Mouse (Mus musculus): ENCODE data around the gene Tnfrsf25. TPM values are rescaled to one million over a fixed set of nuclear protein-coding genes. Genes with fewer than 3 reads are reported as not detected.

The Tnfrsf25 gene
- polyA plus RNA-seq, 1 experiment from 2014 or later = 1.2 TPM

GRCm38 (mm10) chr4:152083611-152084220, 32.0 kb upstream of the Tnfrsf25 start:
- H3K27me3 ChIP-seq (replicated peaks; ENCODE audit: control insufficient read depth, insufficient read depth, low read length) = no peaks in the 10 kb centered on the region

GRCm38 (mm10) chr4:152084616-152085015, 31.1 kb upstream of the Tnfrsf25 start:
- H3K36me3 ChIP-seq (ENCODE audit: control insufficient read depth, insufficient read depth) = no peaks in the 10 kb centered on the region
- 84% methylated on average over 7 of the region's 7 CpGs for WGBS
- H3K4me3 ChIP-seq (ENCODE audit: low read depth, low read length) = no peak overlapping the region
- ATAC-seq = no peak
- no peak overlapping the region for H3K4me2 ChIP-seq (replicated peaks; ENCODE audit: low read depth)
- H3K9me3 ChIP-seq (ENCODE audit: control insufficient read depth) = no peaks in the 10 kb centered on the region
- no peak for TF ChIP-seq CTCF (IDR thresholded peaks at IDR 0.05; ENCODE audit: low read depth)
- no peak overlapping the region for H3K9ac ChIP-seq (ENCODE audit: low read depth, low read length)
- H3K27ac ChIP-seq (ENCODE audit: low read depth, low read length) = no peak overlapping the region
- H3K27me3 ChIP-seq (replicated peaks; ENCODE audit: control insufficient read depth, insufficient read depth, low read length) = no peaks in the 10 kb centered on the region
- H3K4me1 ChIP-seq (replicated peaks; ENCODE audit: control insufficient read depth, insufficient read depth, low read length) = peaks cover 7% of the 10 kb centered on the region; the same call in 1 of the 2 replicates

More at GRCm38 (mm10) chr4:152083611-152084220, 32.0 kb upstream of the Tnfrsf25 start:
- no peaks in the 10 kb centered on the region for H3K9me3 ChIP-seq (ENCODE audit: control insufficient read depth)
- no peaks in the 10 kb centered on the region for H3K36me3 ChIP-seq (ENCODE audit: control insufficient read depth, insufficient read depth)
- H3K4me3 ChIP-seq (ENCODE audit: low read depth, low read length) = no peak overlapping the region
- H3K9ac ChIP-seq (ENCODE audit: low read depth, low read length) = no peak overlapping the region
- no peak for ATAC-seq
- TF ChIP-seq CTCF (IDR thresholded peaks at IDR 0.05; ENCODE audit: low read depth) = no peak
- 69% methylated on average over 7 of the region's 7 CpGs for WGBS
- no peak overlapping the region for H3K27ac ChIP-seq (ENCODE audit: low read depth, low read length)
- peaks cover 7% of the 10 kb centered on the region; the same call in 1 of the 2 replicates for H3K4me1 ChIP-seq (replicated peaks; ENCODE audit: control insufficient read depth, insufficient read depth, low read length)
- no peak overlapping the region for H3K4me2 ChIP-seq (replicated peaks; ENCODE audit: low read depth)

DNA sequence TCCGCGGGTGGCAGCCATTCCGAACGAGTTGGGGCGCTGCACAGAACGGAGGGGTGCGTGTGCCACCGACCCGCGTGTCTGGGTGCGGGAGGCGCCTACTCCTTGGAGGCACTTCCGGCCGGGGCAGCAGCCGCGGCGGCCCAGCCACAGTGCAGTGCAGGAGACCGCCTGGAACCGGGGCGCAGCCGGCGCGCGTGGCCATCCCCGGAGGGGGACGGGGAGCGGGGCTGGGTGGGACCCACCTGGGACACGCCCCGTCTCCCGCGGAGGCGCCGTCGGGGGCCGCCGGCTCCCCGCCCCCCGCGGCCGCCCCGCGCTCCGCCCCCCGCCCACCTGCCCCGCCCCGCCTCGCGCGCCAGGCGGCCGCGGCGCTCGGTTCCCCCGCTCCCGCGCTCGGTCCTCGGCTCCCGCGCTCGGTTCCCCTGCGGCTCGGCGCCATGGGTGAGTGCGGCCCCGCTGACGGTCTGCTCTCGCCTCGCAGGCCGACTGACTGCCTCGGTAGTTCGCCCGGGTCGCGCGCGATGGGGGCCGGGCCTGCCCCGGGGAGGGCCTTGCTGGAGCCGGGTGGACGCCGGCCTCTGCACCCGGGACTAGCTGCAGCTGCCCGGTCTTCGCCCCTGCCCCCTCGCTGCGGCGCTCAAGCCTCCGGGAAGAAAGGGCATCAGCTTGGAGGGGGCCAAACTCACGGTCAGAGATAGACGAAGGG, 29.1 kb upstream of the Tnfrsf25 start:
- Histone ChIP-seq H3K36me3 (ENCODE audit: control insufficient read depth, insufficient read depth) (no peaks in the 10 kb centered on the region), H3K27ac (ENCODE audit: low read depth, low read length) (peak overlapping the region; percentile 77), H3K9me3 (ENCODE audit: control insufficient read depth) (no peaks in the 10 kb centered on the region), H3K4me3 (ENCODE audit: low read depth, low read length) (peak overlapping the region; percentile 60), H3K9ac (ENCODE audit: low read depth, low read length) (peak overlapping the region; percentile 70), H3K4me2 (replicated peaks; ENCODE audit: low read depth) (peak overlapping the region; percentile 84), H3K4me1 (replicated peaks; ENCODE audit: control insufficient read depth, insufficient read depth, low read length) (peaks cover 7% of the 10 kb centered on the region; the same call in 1 of the 2 replicates), H3K27me3 (replicated peaks; ENCODE audit: control insufficient read depth, insufficient read depth, low read length) (no peaks in the 10 kb centered on the region)
- ATAC-seq = peak; percentile 72
- TF ChIP-seq CTCF (IDR thresholded peaks at IDR 0.05; ENCODE audit: low read depth) = no peak
- under 1% methylated on average over 55 of the region's 92 CpGs for WGBS

DNA sequence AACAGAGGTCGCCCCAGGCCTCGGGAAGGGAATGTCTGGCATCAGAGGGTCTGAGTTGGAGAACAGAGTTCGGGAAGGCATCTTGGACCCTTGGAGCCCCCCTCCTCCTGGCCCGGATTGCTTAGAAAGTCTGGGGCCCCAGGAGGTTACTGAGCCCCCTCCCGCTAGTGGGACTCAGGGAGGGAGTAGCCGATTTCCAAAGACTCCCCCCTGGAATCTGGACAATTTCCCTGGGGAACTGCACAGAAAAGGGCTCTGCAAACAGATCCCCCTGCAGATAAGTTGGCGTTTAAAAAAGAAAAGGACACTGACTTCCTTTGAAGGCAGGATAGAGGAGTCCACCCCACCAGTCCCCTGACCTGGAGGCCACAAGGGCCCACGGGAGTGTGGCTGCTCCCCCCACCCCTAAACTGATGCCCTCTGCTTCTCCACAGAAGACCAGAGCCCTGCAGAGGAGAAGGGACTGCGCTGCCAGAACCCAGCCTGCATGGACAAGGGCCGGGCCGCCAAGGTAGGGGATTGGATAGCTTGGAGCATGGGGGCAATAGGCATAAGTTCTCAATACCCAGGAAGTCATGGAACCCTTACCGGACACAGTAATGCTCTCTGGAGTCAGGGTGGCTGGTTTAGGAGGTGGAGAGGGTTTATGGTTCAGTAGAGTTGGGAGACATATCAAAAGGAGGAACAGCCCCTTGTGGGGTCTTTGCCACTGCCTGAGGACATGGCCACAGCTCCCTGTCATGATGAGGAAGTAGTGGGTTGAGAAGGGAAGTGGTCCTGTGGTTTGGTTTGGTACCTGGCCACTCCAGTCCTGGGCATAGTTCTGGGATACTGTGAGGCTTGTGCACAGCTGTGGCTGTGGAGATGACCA, 28.3 kb upstream of the Tnfrsf25 start:
- no peak for TF ChIP-seq CTCF (IDR thresholded peaks at IDR 0.05; ENCODE audit: low read depth)
- no peak for ATAC-seq
- Histone ChIP-seq H3K4me3 (ENCODE audit: low read depth, low read length) (peak overlapping the region; percentile 60), H3K27me3 (replicated peaks; ENCODE audit: control insufficient read depth, insufficient read depth, low read length) (no peaks in the 10 kb centered on the region), H3K27ac (ENCODE audit: low read depth, low read length) (peak overlapping the region; percentile 77), H3K9me3 (ENCODE audit: control insufficient read depth) (no peaks in the 10 kb centered on the region), H3K36me3 (ENCODE audit: control insufficient read depth, insufficient read depth) (no peaks in the 10 kb centered on the region), H3K4me2 (replicated peaks; ENCODE audit: low read depth) (peak overlapping the region; percentile 84), H3K4me1 (replicated peaks; ENCODE audit: control insufficient read depth, insufficient read depth, low read length) (peaks cover 7% of the 10 kb centered on the region; the same call in 1 of the 2 replicates), H3K9ac (ENCODE audit: low read depth, low read length) (peak overlapping the region; percentile 70)
- whole genome bisulfite sequencing = 9% methylated on average over 12 of the region's 12 CpGs

DNA sequence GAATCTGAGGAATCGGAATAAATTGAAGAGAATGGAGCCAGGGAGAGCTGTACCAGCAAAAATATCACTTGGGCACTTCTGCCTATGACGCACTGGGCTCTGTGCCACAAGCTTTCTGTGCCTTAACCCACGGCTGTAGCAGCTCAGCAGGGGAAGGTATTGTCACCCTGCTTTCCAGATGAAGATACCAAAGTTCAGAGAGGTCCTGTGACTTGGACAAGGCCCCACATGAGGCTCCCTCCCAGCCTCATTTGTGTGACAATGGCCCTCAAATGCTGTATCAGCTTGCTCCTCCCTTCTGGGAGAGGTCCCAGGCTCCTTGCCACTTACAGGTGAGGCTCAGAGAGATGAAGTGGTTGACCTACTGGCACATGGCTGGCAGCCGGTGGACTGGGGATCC, 27.6 kb upstream of the Tnfrsf25 start:
- Histone ChIP-seq H3K4me3 (ENCODE audit: low read depth, low read length) (peak overlapping the region; percentile 60; the same call in 1 of the 2 replicates), H3K36me3 (ENCODE audit: control insufficient read depth, insufficient read depth) (no peaks in the 10 kb centered on the region), H3K9me3 (ENCODE audit: control insufficient read depth) (no peaks in the 10 kb centered on the region), H3K4me2 (replicated peaks; ENCODE audit: low read depth) (peak overlapping the region; percentile 84), H3K4me1 (replicated peaks; ENCODE audit: control insufficient read depth, insufficient read depth, low read length) (peaks cover 7% of the 10 kb centered on the region), H3K27me3 (replicated peaks; ENCODE audit: control insufficient read depth, insufficient read depth, low read length) (no peaks in the 10 kb centered on the region), H3K9ac (ENCODE audit: low read depth, low read length) (0 out of 2 replicates have a peak overlapping the region, but pooled peaks have one; percentile 11), H3K27ac (ENCODE audit: low read depth, low read length) (peak overlapping the region; percentile 77)
- peak; percentile 26 for ATAC-seq
- no peak for TF ChIP-seq CTCF (IDR thresholded peaks at IDR 0.05; ENCODE audit: low read depth)
- WGBS = 42% methylated on average over 4 of the region's 4 CpGs

All from intestine, postnatal 0 days (tissue).